Mouse (Mus musculus): ENCODE results near the gene Zbtb16.

- TF ChIP-seq CTCF (conservative IDR thresholded peaks at IDR 0.05; ENCODE audit: insufficient read depth, insufficient read length, low read depth, low read length), result no peak
- TF ChIP-seq POLR2A (IDR thresholded peaks at IDR 0.05; ENCODE audit: low read depth, low read length), result no peak
Measured at GRCm38 (mm10) chr9:48674359-48675015, 161.5 kb downstream of the Zbtb16 start.

Measured in kidney, adult 2 months (tissue).